Mouse (Mus musculus) neural tube, embryonic 13.5 days (tissue): ENCODE results near the gene Hrh1. TPM values are rescaled to one million over a fixed set of nuclear protein-coding genes. Genes with fewer than 3 reads are reported as not detected.
"Not testable (repeated sequence)": the region's sequence is repeated elsewhere in the genome, so short reads cannot be mapped to it uniquely, and the experiment has no call there.

Experiments
- ATAC-seq: fragments of 200-750 bp; cut with Nextera tagmentation; 2 replicates; pipeline ENCODE4 v1.8.0; 2017; ENCODE audit warnings: low read depth, mild to moderate bottlenecking, moderate TSS enrichment, moderate library complexity
- H3K27ac ChIP-seq: fragments of 300-500 bp; sonication (generic); replicated peaks from 2 replicates; pipeline ENCODE4 v1.5.1; 2015; ENCODE audit warnings: moderate library complexity, mild to moderate bottlenecking, inconsistent platforms
- H3K27me3 ChIP-seq: fragments of 300-500 bp; sonication (generic); 2 replicates; pipeline ENCODE4 v1.6.1; 2015; ENCODE audit warnings: mild to moderate bottlenecking, inconsistent platforms
- H3K36me3 ChIP-seq: fragments of 300-500 bp; sonication (generic); 2 replicates; pipeline ENCODE4 v1.6.1; 2015; ENCODE audit warnings: mild to moderate bottlenecking, inconsistent platforms
- H3K4me1 ChIP-seq: fragments of 300-500 bp; sonication (generic); replicated peaks from 2 replicates; pipeline ENCODE4 v1.6.1; 2015; ENCODE audit warnings: inconsistent platforms
- H3K4me2 ChIP-seq: fragments of 300-500 bp; sonication (generic); 2 replicates; pipeline ENCODE4 v1.6.1; 2015; ENCODE audit warnings: inconsistent platforms, mild to moderate bottlenecking, moderate library complexity
- H3K4me3 ChIP-seq: fragments of 300-500 bp; sonication (generic); 2 replicates; pipeline ENCODE4 v1.5.1; 2015; ENCODE audit warnings: mild to moderate bottlenecking, inconsistent platforms
- H3K9ac ChIP-seq: fragments of 300-500 bp; sonication (generic); 2 replicates; pipeline ENCODE4 v1.6.1; 2015; ENCODE audit warnings: moderate library complexity, mild to moderate bottlenecking, inconsistent platforms
- H3K9me3 ChIP-seq: fragments of 300-500 bp; sonication (generic); 2 replicates; pipeline ENCODE4 v1.6.1; 2016; ENCODE audit warnings: inconsistent platforms
- WGBS: fragments of 180-500 bp; shearing (Covaris S2); methylation state at CpG from one replicate; pipeline ENCODE4 v1.1.7; 2015; 5-methylcytosine and 5-hydroxymethylcytosine counted together
- polyA plus RNA-seq: library from polyadenylated mRNA; unstranded; fragments of >200 nt; fragmentation: Nextera tagmentation; extraction: Ambion mirVana; gene quantifications from 2 replicates; pipeline ENCODE4 v1.2.1, GENCODE M21; 2015

The Hrh1 gene
- polyA plus RNA-seq, 1 experiment from 2014 or later = 0.13 TPM

DNA sequence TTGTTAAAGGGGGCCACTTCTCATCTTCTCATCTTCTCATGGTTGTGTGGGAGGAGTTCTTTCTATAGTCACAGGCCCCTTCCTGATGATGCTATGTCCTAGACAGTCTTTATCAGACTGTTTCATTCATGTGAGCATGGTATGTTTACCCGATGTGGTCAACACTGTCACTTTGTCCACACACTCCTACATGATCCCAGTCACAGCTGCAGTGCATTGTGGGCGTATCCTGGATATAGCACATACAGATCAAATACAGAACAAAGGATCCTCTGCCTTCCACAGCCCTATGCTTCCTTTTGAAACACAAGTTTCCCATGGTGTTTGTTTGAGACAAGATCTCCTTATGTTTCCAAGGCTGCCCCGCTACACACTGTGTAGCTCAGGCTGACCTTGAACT, 76.3 kb downstream of the Hrh1 start:
- Histone ChIP-seq H3K4me3 (no peak overlapping the region), H3K27ac (no peak overlapping the region), H3K36me3 (no peaks in the 10 kb centered on the region), H3K9ac (no peak overlapping the region), H3K9me3 (no peaks in the 10 kb centered on the region), H3K4me2 (no peak overlapping the region), H3K27me3 (no peaks in the 10 kb centered on the region; the same call in 1 of the 2 replicates), H3K4me1 (0 out of 2 replicates have a peak, but pooled peaks cover 4% of the 10 kb centered on the region)
- no peak for ATAC-seq
- WGBS = 86% methylated on average over 3 of the region's 3 CpGs

- Histone ChIP-seq H3K4me3 (no peak overlapping the region), H3K9ac (no peak overlapping the region), H3K36me3 (no peaks in the 10 kb centered on the region), H3K27me3 (no peaks in the 10 kb centered on the region; the same call in 1 of the 2 replicates), H3K4me1 (0 out of 2 replicates have a peak, but pooled peaks cover 4% of the 10 kb centered on the region), H3K4me2 (no peak overlapping the region), H3K9me3 (no peaks in the 10 kb centered on the region), H3K27ac (no peak overlapping the region)
- 86% methylated on average over 4 of the region's 4 CpGs for WGBS
- no peak for ATAC-seq
These were observed 77.2 kb downstream of the Hrh1 start for GRCm38 (mm10) chr6:114474911-114475310.

- Histone ChIP-seq H3K4me2 (no peak overlapping the region), H3K4me1 (no peaks in the 10 kb centered on the region), H3K4me3 (no peak overlapping the region), H3K9me3 (no peaks in the 10 kb centered on the region), H3K9ac (no peak overlapping the region), H3K27me3 (no peaks in the 10 kb centered on the region), H3K27ac (no peak overlapping the region), H3K36me3 (no peaks in the 10 kb centered on the region)
- ATAC-seq = no peak
- WGBS = 40% methylated on average over 4 of the region's 4 CpGs
These were observed 81.0 kb downstream of the Hrh1 start for GRCm38 (mm10) chr6:114478771-114479170.

DNA sequence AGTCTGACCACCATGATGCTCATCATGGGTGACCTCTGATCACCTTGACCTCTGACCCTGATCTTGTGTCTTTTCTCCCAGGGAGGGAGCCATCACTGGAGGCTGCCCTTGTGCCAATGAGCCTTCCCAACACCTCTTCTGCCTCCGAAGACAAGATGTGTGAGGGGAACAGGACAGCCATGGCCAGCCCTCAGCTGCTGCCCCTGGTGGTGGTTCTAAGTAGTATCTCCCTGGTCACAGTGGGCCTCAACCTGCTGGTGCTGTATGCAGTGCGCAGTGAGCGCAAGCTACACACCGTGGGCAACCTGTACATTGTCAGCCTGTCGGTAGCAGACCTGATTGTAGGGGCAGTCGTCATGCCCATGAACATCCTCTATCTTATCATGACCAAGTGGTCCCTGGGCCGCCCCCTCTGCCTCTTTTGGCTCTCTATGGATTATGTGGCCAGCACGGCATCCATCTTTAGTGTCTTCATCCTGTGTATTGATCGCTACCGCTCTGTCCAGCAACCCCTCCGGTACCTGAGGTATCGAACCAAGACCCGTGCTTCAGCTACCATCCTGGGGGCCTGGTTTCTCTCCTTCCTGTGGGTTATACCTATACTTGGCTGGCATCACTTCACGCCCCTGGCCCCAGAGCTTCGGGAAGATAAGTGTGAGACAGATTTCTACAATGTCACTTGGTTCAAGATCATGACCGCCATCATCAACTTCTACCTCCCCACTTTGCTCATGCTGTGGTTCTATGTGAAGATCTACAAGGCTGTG, 82.1 kb downstream of the Hrh1 start:
- no peaks in the 10 kb centered on the region for H3K9me3 ChIP-seq
- ATAC-seq = no peak
- H3K4me2 ChIP-seq = no peak overlapping the region
- H3K36me3 ChIP-seq = no peaks in the 10 kb centered on the region
- H3K4me3 ChIP-seq = no peak overlapping the region
- H3K27ac ChIP-seq = no peak overlapping the region
- H3K9ac ChIP-seq = no peak overlapping the region
- H3K27me3 ChIP-seq = no peaks in the 10 kb centered on the region
- no peaks in the 10 kb centered on the region for H3K4me1 ChIP-seq
- 93% methylated on average over 16 of the region's 16 CpGs for WGBS

GRCm38 (mm10) chr6:114489371-114489770, 91.6 kb downstream of the Hrh1 start:
- WGBS = 77% methylated on average over 3 of the region's 3 CpGs
- Histone ChIP-seq H3K27me3 (no peaks in the 10 kb centered on the region), H3K36me3 (no peaks in the 10 kb centered on the region), H3K4me1 (no peaks in the 10 kb centered on the region), H3K4me2 (no peak overlapping the region), H3K9me3 (no peaks in the 10 kb centered on the region), H3K9ac (no peak overlapping the region), H3K27ac (no peak overlapping the region), H3K4me3 (no peak overlapping the region)
- no peak for ATAC-seq

DNA sequence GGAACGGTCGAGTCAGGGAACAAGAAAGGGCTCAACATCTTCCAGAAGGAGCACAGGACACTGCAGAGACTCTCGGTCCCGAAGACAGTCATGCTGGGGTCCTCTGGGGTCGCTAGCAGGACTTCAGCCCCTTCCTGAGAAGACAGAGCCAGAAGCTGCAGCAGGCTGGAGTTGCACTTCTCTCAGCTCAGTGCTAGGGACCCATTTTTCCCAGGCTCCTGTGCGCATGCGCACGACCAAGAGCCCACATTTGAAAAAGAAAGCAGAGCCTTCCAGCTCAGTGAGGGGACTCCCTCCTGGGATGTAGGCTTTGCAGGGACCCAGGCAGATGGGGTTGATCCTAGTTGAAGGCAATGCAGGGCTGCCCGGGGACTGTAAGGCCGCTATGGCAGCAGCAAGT, 94.9 kb downstream of the Hrh1 start:
- 58% methylated on average over 10 of the region's 10 CpGs for WGBS
- H3K9ac ChIP-seq, H3K27me3 ChIP-seq, H3K9me3 ChIP-seq, H3K4me3 ChIP-seq, H3K27ac ChIP-seq, H3K4me1 ChIP-seq, H3K36me3 ChIP-seq, H3K4me2 ChIP-seq, ATAC-seq: not testable (repeated sequence)

DNA sequence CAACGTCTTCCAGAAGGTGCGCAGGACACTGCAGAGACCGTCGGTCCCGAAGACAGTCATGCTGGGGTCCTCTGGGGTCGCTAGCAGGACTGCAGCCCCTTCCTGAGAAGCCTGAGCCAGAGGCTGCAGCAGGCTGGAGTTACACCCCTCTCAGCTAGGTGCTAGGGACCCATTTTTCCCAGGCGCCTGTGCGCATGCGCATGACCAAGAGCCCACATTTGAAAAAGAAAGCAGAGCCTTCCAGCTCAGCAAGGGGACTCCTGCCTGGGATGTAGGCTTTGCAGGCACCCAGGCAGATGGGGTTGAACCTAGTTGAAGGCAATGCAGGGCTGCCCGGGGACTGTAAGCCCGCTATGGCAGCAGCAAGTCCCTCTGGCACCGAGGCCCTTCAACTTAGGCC, 97.3 kb downstream of the Hrh1 start:
- not testable (repeated sequence) for ATAC-seq

GRCm38 (mm10) chr6:114514038-114514437, 116.3 kb downstream of the Hrh1 start:
- H3K36me3 ChIP-seq, H3K9ac ChIP-seq, H3K4me3 ChIP-seq, H3K27ac ChIP-seq, H3K9me3 ChIP-seq, H3K4me2 ChIP-seq, H3K27me3 ChIP-seq, ATAC-seq, H3K4me1 ChIP-seq: not testable (repeated sequence)
- 12% methylated on average over 17 of the region's 17 CpGs for WGBS

More for the DNA sequence above, 97.3 kb downstream of the Hrh1 start:
- H3K36me3 ChIP-seq, H3K27ac ChIP-seq, H3K4me1 ChIP-seq, H3K4me3 ChIP-seq, H3K9me3 ChIP-seq, H3K9ac ChIP-seq, H3K4me2 ChIP-seq, H3K27me3 ChIP-seq: not testable (repeated sequence)
- 22% methylated on average over 11 of the region's 12 CpGs for WGBS

GRCm38 (mm10) chr6:114528709-114529108, 131.0 kb downstream of the Hrh1 start:
- H3K27ac ChIP-seq, H3K9me3 ChIP-seq, H3K27me3 ChIP-seq, H3K36me3 ChIP-seq, H3K9ac ChIP-seq, H3K4me1 ChIP-seq, H3K4me2 ChIP-seq, ATAC-seq, H3K4me3 ChIP-seq: not testable (repeated sequence)
- WGBS = 17% methylated on average over 1 of the region's 12 CpGs

Other genes starting within 250 kb of the Hrh1 start
- 66.6 and 67.8 TPM in 2 replicates for gene Slc6a1, start 115.3 kb upstream of the Hrh1 start, polyA plus RNA-seq
- 18.1 and 21.1 TPM in 2 replicates for gene Atg7, start 245.2 kb downstream of the Hrh1 start, polyA plus RNA-seq